Mouse (Mus musculus) ES-Bruce4 (cell line): ENCODE data around the gene Slc7a1.

ENCODE experiments used
- CTCF ChIP-seq: IDR thresholded peaks from one replicate; pipeline ENCODE4 v1.8.1; 2011; ENCODE audit warnings: low read depth, low read length
- EP300 ChIP-seq: IDR thresholded peaks from 2 replicates; pipeline ENCODE4 v1.6.1; 2011; ENCODE audit warnings: low read depth, low read length; ENCODE audit not compliant: insufficient read depth

GRCm38 (mm10) chr5:148302968-148303367 lies 96.7 kb downstream of the Slc7a1 start:
- TF ChIP-seq CTCF (no peak), EP300 (no peak)
